Mouse (Mus musculus) neural tube, embryonic 13.5 days (tissue): ENCODE measurements around the gene Zrsr1. TPM values are rescaled to one million over a fixed set of nuclear protein-coding genes. Genes with fewer than 3 reads are reported as not detected.

Source experiments
- ATAC-seq: fragments of 200-750 bp; cut with Nextera tagmentation; 2 replicates; pipeline ENCODE4 v1.8.0; 2017; ENCODE audit warnings: low read depth, mild to moderate bottlenecking, moderate TSS enrichment, moderate library complexity
- H3K27ac ChIP-seq: fragments of 300-500 bp; sonication (generic); replicated peaks from 2 replicates; pipeline ENCODE4 v1.5.1; 2015; ENCODE audit warnings: moderate library complexity, mild to moderate bottlenecking, inconsistent platforms
- H3K27me3 ChIP-seq: fragments of 300-500 bp; sonication (generic); 2 replicates; pipeline ENCODE4 v1.6.1; 2015; ENCODE audit warnings: mild to moderate bottlenecking, inconsistent platforms
- H3K36me3 ChIP-seq: fragments of 300-500 bp; sonication (generic); 2 replicates; pipeline ENCODE4 v1.6.1; 2015; ENCODE audit warnings: mild to moderate bottlenecking, inconsistent platforms
- H3K4me1 ChIP-seq: fragments of 300-500 bp; sonication (generic); replicated peaks from 2 replicates; pipeline ENCODE4 v1.6.1; 2015; ENCODE audit warnings: inconsistent platforms
- H3K4me2 ChIP-seq: fragments of 300-500 bp; sonication (generic); 2 replicates; pipeline ENCODE4 v1.6.1; 2015; ENCODE audit warnings: inconsistent platforms, mild to moderate bottlenecking, moderate library complexity
- H3K4me3 ChIP-seq: fragments of 300-500 bp; sonication (generic); 2 replicates; pipeline ENCODE4 v1.5.1; 2015; ENCODE audit warnings: mild to moderate bottlenecking, inconsistent platforms
- H3K9ac ChIP-seq: fragments of 300-500 bp; sonication (generic); 2 replicates; pipeline ENCODE4 v1.6.1; 2015; ENCODE audit warnings: moderate library complexity, mild to moderate bottlenecking, inconsistent platforms
- H3K9me3 ChIP-seq: fragments of 300-500 bp; sonication (generic); 2 replicates; pipeline ENCODE4 v1.6.1; 2016; ENCODE audit warnings: inconsistent platforms
- WGBS: fragments of 180-500 bp; shearing (Covaris S2); methylation state at CpG from one replicate; pipeline ENCODE4 v1.1.7; 2015; 5-methylcytosine and 5-hydroxymethylcytosine counted together
- polyA plus RNA-seq: library from polyadenylated mRNA; unstranded; fragments of >200 nt; fragmentation: Nextera tagmentation; extraction: Ambion mirVana; gene quantifications from 2 replicates; pipeline ENCODE4 v1.2.1, GENCODE M21; 2015

Gene Zrsr1
- polyA plus RNA-seq, 1 experiment from 2014 or later = 8.9 TPM

GRCm38 (mm10) chr11:22950131-22950530, 21.7 kb upstream of the Zrsr1 start:
- 93% methylated on average over 6 of the region's 6 CpGs for WGBS
- Histone ChIP-seq H3K27me3 (no peaks in the 10 kb centered on the region), H3K36me3 (peaks cover 7% of the 10 kb centered on the region; the same call in 1 of the 2 replicates), H3K9ac (no peak overlapping the region), H3K4me3 (no peak overlapping the region), H3K27ac (no peak overlapping the region), H3K4me1 (no peaks in the 10 kb centered on the region), H3K4me2 (no peak overlapping the region), H3K9me3 (no peaks in the 10 kb centered on the region)
- no peak for ATAC-seq

GRCm38 (mm10) chr11:22952668-22953067, 19.1 kb upstream of the Zrsr1 start:
- Histone ChIP-seq H3K4me1 (no peaks in the 10 kb centered on the region), H3K27me3 (no peaks in the 10 kb centered on the region), H3K27ac (no peak overlapping the region), H3K9ac (no peak overlapping the region), H3K9me3 (no peaks in the 10 kb centered on the region), H3K4me3 (no peak overlapping the region), H3K4me2 (no peak overlapping the region), H3K36me3 (peaks cover 7% of the 10 kb centered on the region; the same call in 1 of the 2 replicates)
- ATAC-seq = no peak
- 94% methylated on average over 7 of the region's 7 CpGs for WGBS

GRCm38 (mm10) chr11:22956346-22956745, 15.5 kb upstream of the Zrsr1 start:
- no peaks in the 10 kb centered on the region for H3K27me3 ChIP-seq
- peaks cover 7% of the 10 kb centered on the region; the same call in 1 of the 2 replicates for H3K36me3 ChIP-seq
- no peaks in the 10 kb centered on the region for H3K9me3 ChIP-seq
- no peak overlapping the region for H3K9ac ChIP-seq
- 97% methylated on average over 6 of the region's 6 CpGs for WGBS
- no peak overlapping the region for H3K4me3 ChIP-seq
- no peak for ATAC-seq
- H3K4me1 ChIP-seq = no peaks in the 10 kb centered on the region
- no peak overlapping the region for H3K4me2 ChIP-seq
- H3K27ac ChIP-seq = no peak overlapping the region

- Histone ChIP-seq H3K9ac (no peak overlapping the region), H3K27me3 (no peaks in the 10 kb centered on the region), H3K4me2 (no peak overlapping the region), H3K4me3 (no peak overlapping the region), H3K9me3 (no peaks in the 10 kb centered on the region), H3K36me3 (peaks cover 7% of the 10 kb centered on the region; the same call in 1 of the 2 replicates), H3K4me1 (no peaks in the 10 kb centered on the region), H3K27ac (no peak overlapping the region)
- 74% methylated on average over 4 of the region's 4 CpGs for WGBS
- peak; percentile 40; the same call in 1 of the 2 replicates for ATAC-seq
Measured at GRCm38 (mm10) chr11:22956830-22957229, 15.0 kb upstream of the Zrsr1 start.

GRCm38 (mm10) chr11:22957791-22958374, 13.9 kb upstream of the Zrsr1 start:
- Histone ChIP-seq H3K36me3 (peaks cover 7% of the 10 kb centered on the region; the same call in 1 of the 2 replicates), H3K4me1 (no peaks in the 10 kb centered on the region), H3K4me2 (no peak overlapping the region), H3K9me3 (no peaks in the 10 kb centered on the region), H3K27ac (no peak overlapping the region), H3K9ac (no peak overlapping the region), H3K4me3 (no peak overlapping the region), H3K27me3 (no peaks in the 10 kb centered on the region)
- ATAC-seq = no peak
- WGBS = 93% methylated on average over 4 of the region's 4 CpGs

- no peak for ATAC-seq
- WGBS = 92% methylated on average over 1 of the region's 1 CpGs
- H3K9me3 ChIP-seq = peaks cover 4% of the 10 kb centered on the region; the same call in 1 of the 2 replicates
Measured at GRCm38 (mm10) chr11:22962101-22962500, 9.7 kb upstream of the Zrsr1 start.

GRCm38 (mm10) chr11:22964401-22964800, 7.4 kb upstream of the Zrsr1 start:
- no peaks in the 10 kb centered on the region for H3K27me3 ChIP-seq
- peaks cover 6% of the 10 kb centered on the region; the same call in 1 of the 2 replicates for H3K36me3 ChIP-seq
- ATAC-seq = no peak
- 75% methylated on average over 4 of the region's 4 CpGs for WGBS
- H3K9me3 ChIP-seq = peaks cover 15% of the 10 kb centered on the region
- H3K4me3 ChIP-seq = no peak overlapping the region
- H3K4me2 ChIP-seq = no peak overlapping the region
- H3K4me1 ChIP-seq = no peaks in the 10 kb centered on the region
- H3K9ac ChIP-seq = no peak overlapping the region
- H3K27ac ChIP-seq = no peak overlapping the region

More at GRCm38 (mm10) chr11:22962101-22962500, 9.7 kb upstream of the Zrsr1 start:
- H3K4me3 ChIP-seq = no peak overlapping the region
- H3K9ac ChIP-seq = no peak overlapping the region
- H3K4me1 ChIP-seq = no peaks in the 10 kb centered on the region
- H3K4me2 ChIP-seq = no peak overlapping the region
- H3K27ac ChIP-seq = no peak overlapping the region
- no peaks in the 10 kb centered on the region for H3K27me3 ChIP-seq
- peaks cover 6% of the 10 kb centered on the region; the same call in 1 of the 2 replicates for H3K36me3 ChIP-seq

- Histone ChIP-seq H3K9ac (no peak overlapping the region), H3K27ac (no peak overlapping the region), H3K36me3 (peaks cover 6% of the 10 kb centered on the region; the same call in 1 of the 2 replicates), H3K4me3 (no peak overlapping the region), H3K4me1 (no peaks in the 10 kb centered on the region), H3K9me3 (peaks cover 18% of the 10 kb centered on the region), H3K27me3 (no peaks in the 10 kb centered on the region), H3K4me2 (no peak overlapping the region)
- ATAC-seq = no peak
- WGBS = 82% methylated on average over 4 of the region's 4 CpGs
Measured at GRCm38 (mm10) chr11:22965503-22965902, 6.3 kb upstream of the Zrsr1 start.

GRCm38 (mm10) chr11:22969486-22969885, 2.3 kb upstream of the Zrsr1 start:
- no peak for ATAC-seq
- no peak overlapping the region for H3K9ac ChIP-seq
- no peak overlapping the region for H3K4me2 ChIP-seq
- peaks cover 22% of the 10 kb centered on the region for H3K36me3 ChIP-seq
- peaks cover 45% of the 10 kb centered on the region for H3K9me3 ChIP-seq
- H3K4me3 ChIP-seq = no peak overlapping the region
- H3K27me3 ChIP-seq = no peaks in the 10 kb centered on the region
- H3K4me1 ChIP-seq = peaks cover 7% of the 10 kb centered on the region
- no peak overlapping the region for H3K27ac ChIP-seq
- WGBS = 68% methylated on average over 6 of the region's 6 CpGs

- Histone ChIP-seq H3K27ac (no peak overlapping the region), H3K4me2 (no peak overlapping the region), H3K27me3 (no peaks in the 10 kb centered on the region), H3K9me3 (peaks cover 45% of the 10 kb centered on the region), H3K36me3 (peaks cover 22% of the 10 kb centered on the region), H3K4me3 (no peak overlapping the region), H3K4me1 (peaks cover 15% of the 10 kb centered on the region), H3K9ac (no peak overlapping the region)
- WGBS = 100% methylated on average over 1 of the region's 1 CpGs
- no peak for ATAC-seq
Measured at GRCm38 (mm10) chr11:22970546-22970945, 1.3 kb upstream of the Zrsr1 start.

- H3K27ac ChIP-seq = peak overlapping the region; percentile 82
- H3K4me2 ChIP-seq = peak overlapping the region; percentile 72
- peaks cover 35% of the 10 kb centered on the region for H3K36me3 ChIP-seq
- H3K9ac ChIP-seq = peak overlapping the region; percentile 73
- H3K9me3 ChIP-seq = peaks cover 33% of the 10 kb centered on the region
- H3K27me3 ChIP-seq = no peaks in the 10 kb centered on the region
- peak; percentile 69 for ATAC-seq
- H3K4me1 ChIP-seq = peaks cover 39% of the 10 kb centered on the region
- WGBS = 48% methylated on average over 43 of the region's 46 CpGs
- H3K4me3 ChIP-seq = peak overlapping the region; percentile 60
Measured at GRCm38 (mm10) chr11:22972746-22973526, 1.1 kb downstream of the Zrsr1 start.

GRCm38 (mm10) chr11:22973599-22973998, 1.8 kb downstream of the Zrsr1 start:
- Histone ChIP-seq H3K4me3 (peak overlapping the region; percentile 60), H3K4me2 (peak overlapping the region; percentile 72), H3K36me3 (peaks cover 39% of the 10 kb centered on the region), H3K9me3 (peaks cover 33% of the 10 kb centered on the region), H3K4me1 (peaks cover 43% of the 10 kb centered on the region), H3K27me3 (no peaks in the 10 kb centered on the region), H3K27ac (peak overlapping the region; percentile 82), H3K9ac (peak overlapping the region; percentile 73)
- WGBS = 46% methylated on average over 14 of the region's 14 CpGs
- no peak for ATAC-seq
